In the genomic region with DNA sequence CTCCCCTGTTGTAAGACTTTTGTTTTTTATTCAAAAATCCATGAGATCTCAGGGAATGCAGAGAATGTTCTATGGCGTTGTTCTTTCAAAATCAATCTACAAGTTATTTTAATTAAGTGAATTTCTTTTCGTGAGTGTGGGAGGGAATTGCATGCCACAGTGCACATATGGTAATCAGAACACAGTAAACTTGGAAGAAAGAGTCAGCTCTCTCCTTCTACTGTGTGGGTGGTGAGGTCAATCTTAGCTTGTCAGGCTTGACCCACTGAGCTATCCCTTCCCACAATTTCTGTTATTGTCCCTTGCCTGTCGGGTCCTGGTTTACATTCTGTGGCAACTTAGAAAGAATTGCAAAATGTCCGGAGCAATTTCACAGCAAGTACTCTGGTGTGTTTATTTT, we compare ENCODE assay signal across 32 mouse cellular contexts. TPM values are rescaled to one million over a fixed set of nuclear protein-coding genes. Genes with fewer than 3 reads are reported as not detected.
DNase-seq lines count a peak whose midpoint lies in the region; ATAC-seq and TF ChIP-seq lines count a peak whose summit lies in the region.
"Had no signal": no experiment of that assay in that cellular context is flagged by ENCODE, and none has a peak within 500 bp of the region (broad histone marks: within the 10 kb centered on the region; RNA-seq: fewer than 3 reads in every experiment).

No protein-coding gene starts in this region.

- no peak for ATAC-seq in kidney, postnatal 0 days (replicated peaks; ENCODE audit: low FRiP score, low read depth)
- ATAC-seq in monocyte, adult 5-6 weeks (replicated peaks; ENCODE audit: insufficient number of reproducible peaks, low FRiP score, low TSS enrichment, poor library complexity, severe bottlenecking): no peak
- ATAC-seq: activated CD4-positive, CD25-positive, alpha-beta regulatory T cell, adult 4 months; forebrain, embryonic 14.5 days; forebrain, embryonic 16.5 days; Patski had no signal

- H3K9me3 ChIP-seq in kidney, postnatal 0 days (replicated peaks; ENCODE audit: low read length): no peaks in the 10 kb centered on the region
- H3K9me3 ChIP-seq: embryonic facial prominence, embryonic 13.5 days; embryonic facial prominence, embryonic 15.5 days; forebrain, embryonic 10.5 days; forebrain, embryonic 12.5 days had no signal

- no peaks in the 10 kb centered on the region for H3K27me3 ChIP-seq in kidney, postnatal 0 days (ENCODE audit: insufficient read depth, low read length)
- H3K27me3 ChIP-seq: embryonic facial prominence, embryonic 13.5 days; embryonic facial prominence, embryonic 15.5 days; forebrain, embryonic 12.5 days; Patski had no signal

- WGBS in kidney, postnatal 0 days: 38% methylated on average over 4 of the region's 4 CpGs
- WGBS in bone marrow, adult 2 months: 57% methylated on average over 4 of the region's 4 CpGs

- no peak overlapping the region for H3K4me2 ChIP-seq in kidney, postnatal 0 days (ENCODE audit: low read length)
- H3K4me2 ChIP-seq: embryonic facial prominence, embryonic 13.5 days; embryonic facial prominence, embryonic 15.5 days; forebrain, embryonic 12.5 days had no signal

- no peak overlapping the region for H3K4me3 ChIP-seq in kidney, postnatal 0 days (replicated peaks; ENCODE audit: low read depth, low read length)
- H3K4me3 ChIP-seq in bone marrow, adult 2 months (replicated peaks; ENCODE audit: control insufficient read depth, low read depth, low read length): peak overlapping the region; percentile 50
- H3K4me3 ChIP-seq: embryonic facial prominence, embryonic 13.5 days; embryonic facial prominence, embryonic 15.5 days; erythroblast, embryonic 14.5 days; forebrain, embryonic 10.5 days; forebrain, embryonic 12.5 days had no signal

- no peak overlapping the region for H3K27ac ChIP-seq in kidney, postnatal 0 days
- H3K27ac ChIP-seq in bone marrow, adult 2 months (ENCODE audit: control insufficient read depth, insufficient read depth, low read depth, low read length, poor library complexity): no peak overlapping the region; the same call in 1 of the 2 replicates
- H3K27ac ChIP-seq: embryonic facial prominence, embryonic 13.5 days; embryonic facial prominence, embryonic 15.5 days; forebrain, embryonic 10.5 days; forebrain, embryonic 12.5 days had no signal

- H3K36me3 ChIP-seq in kidney, postnatal 0 days (ENCODE audit: insufficient read depth, low read length): no peaks in the 10 kb centered on the region
- H3K36me3 ChIP-seq: embryonic facial prominence, embryonic 13.5 days; embryonic facial prominence, embryonic 15.5 days; forebrain, embryonic 10.5 days; forebrain, embryonic 12.5 days had no signal

- peak; percentile 24 for DNase-seq in kidney, postnatal 0 days (ENCODE audit: low spot score)
- no peak for DNase-seq in kidney, adult 9 months
- peak; percentile 6 for DNase-seq in lung, postnatal 25 days (ENCODE audit: low spot score)
- no peak for DNase-seq in lung, adult 18-20 months
- DNase-seq: adrenal gland, adult 8-10 months; adrenal gland, postnatal 14 days; adrenal gland, postnatal 36 days; cerebellum, adult 11 months; cerebellum, adult 18-20 months; cerebellum, adult 8-10 months; cerebellum, adult 9-11 months; cerebellum, postnatal 14 days; cerebellum, postnatal 36 days; embryo, embryonic 11 days had no signal

- TF ChIP-seq POLR2A in bone marrow, adult 2 months (IDR thresholded peaks at IDR 0.05; ENCODE audit: borderline replicate concordance, control insufficient read depth, low read depth, low read length): no peak

- no peak overlapping the region for H3K9ac ChIP-seq in kidney, postnatal 0 days (ENCODE audit: low read depth, low read length)
- H3K9ac ChIP-seq: embryonic facial prominence, embryonic 13.5 days; embryonic facial prominence, embryonic 15.5 days; forebrain, embryonic 12.5 days had no signal

- TF ChIP-seq CTCF in kidney, postnatal 0 days (IDR thresholded peaks at IDR 0.05; ENCODE audit: low read depth): no peak
- TF ChIP-seq CTCF in bone marrow, adult 2 months (IDR thresholded peaks at IDR 0.05; ENCODE audit: control insufficient read depth, insufficient read depth, low read length): no peak

- H3K4me1 ChIP-seq in kidney, postnatal 0 days (replicated peaks; ENCODE audit: insufficient read depth, low read length): no peaks in the 10 kb centered on the region
- H3K4me1 ChIP-seq in bone marrow, adult 2 months (ENCODE audit: control insufficient read depth, insufficient read depth, low read length): no peaks in the 10 kb centered on the region; the same call in 1 of the 2 replicates
- H3K4me1 ChIP-seq: embryonic facial prominence, embryonic 13.5 days; embryonic facial prominence, embryonic 15.5 days; forebrain, embryonic 10.5 days; forebrain, embryonic 12.5 days had no signal

RNA-seq across cellular contexts. Expression of gene Mmp8, which starts 1.8 kb away (rescaled TPM):
- 0.86 and 1.3 TPM in 2 replicates for polyA plus RNA-seq in kidney, postnatal 0 days (2015; fragmentation: Nextera tagmentation; extraction: Ambion mirVana)
- 66.3 and 247 TPM in 2 replicates for polyA plus RNA-seq in bone marrow, adult 2 months (2011; ENCODE audit: insufficient read depth, insufficient read length, low replicate concordance, missing spikeins)
- total RNA-seq in monocyte, adult 5-6 weeks (2017): 1.5 to 1.7 TPM in 2 of 3 replicates, not detected in the other
- total RNA-seq: ES-E14, MEL had no signal
- polyA plus RNA-seq: C2C12; embryonic facial prominence, embryonic 13.5 days; erythroblast, embryonic 14.5 days; forebrain, embryonic 12.5 days; forebrain, embryonic 14.5 days; forebrain, embryonic 16.5 days had no signal

RNA-seq across cellular contexts. Expression of gene Mmp27, which starts 11.2 kb away (rescaled TPM):
- polyA plus RNA-seq in kidney, postnatal 0 days (2015; fragmentation: Nextera tagmentation; extraction: Ambion mirVana): not detected in 2 replicates
- 1.3 TPM in 1 of 2 replicates, not detected in the other for polyA plus RNA-seq in bone marrow, adult 2 months (2011; ENCODE audit: insufficient read depth, insufficient read length, low replicate concordance, missing spikeins)
- total RNA-seq in monocyte, adult 5-6 weeks (2017): not detected in 3 replicates
- total RNA-seq: ES-E14 had no signal
- polyA plus RNA-seq: activated CD4-positive, CD25-positive, alpha-beta regulatory T cell, adult 4 months; brain, embryonic 14.5 days; C2C12; embryonic facial prominence, embryonic 11.5 days; embryonic facial prominence, embryonic 13.5 days; embryonic facial prominence, embryonic 15.5 days; erythroblast, embryonic 14.5 days; forebrain, embryonic 10.5 days; forebrain, embryonic 12.5 days; forebrain, embryonic 14.5 days; forebrain, embryonic 16.5 days had no signal

RNA-seq across cellular contexts. Expression of gene Mmp10, which starts 57.9 kb away (rescaled TPM):
- polyA plus RNA-seq in kidney, postnatal 0 days (2015; fragmentation: Nextera tagmentation; extraction: Ambion mirVana): 0.07 TPM in 1 of 2 replicates, not detected in the other
- polyA plus RNA-seq in bone marrow, adult 2 months (2011; ENCODE audit: insufficient read depth, insufficient read length, low replicate concordance, missing spikeins): not detected in 2 replicates
- not detected in 3 replicates for total RNA-seq in monocyte, adult 5-6 weeks (2017)
- total RNA-seq: adrenal gland, adult 18-20 months; adrenal gland, adult 8-10 months; adrenal gland, postnatal 14 days; adrenal gland, postnatal 36 days; common myeloid progenitor, adult 5-6 weeks; MEL had no signal
- polyA plus RNA-seq: activated CD4-positive, CD25-positive, alpha-beta regulatory T cell, adult 4 months; brain, embryonic 14.5 days; embryonic facial prominence, embryonic 11.5 days; embryonic facial prominence, embryonic 13.5 days; embryonic facial prominence, embryonic 15.5 days; erythroblast, embryonic 14.5 days; forebrain, embryonic 10.5 days; forebrain, embryonic 12.5 days; forebrain, embryonic 14.5 days; forebrain, embryonic 16.5 days had no signal

Comparison
In these comparisons a context has a peak if more than half of its experiments do, and no peak if none do; other contexts are left out.
1. DNase-seq: peak in kidney, postnatal 0 days (single experiment) and lung, postnatal 25 days (single experiment); none in kidney, adult 9 months (single experiment) and lung, adult 18-20 months (0 of 2).
2. RNA of gene Mmp8, which starts 1.8 kb away (polyA plus RNA-seq): 66.3 to 247 TPM in bone marrow, adult 2 months; 0.86 to 1.3 TPM in kidney, postnatal 0 days; every median in the first group is over 10 times any median in the second.